ENCODE assay signal across 13 mouse cellular contexts in the genomic region with DNA sequence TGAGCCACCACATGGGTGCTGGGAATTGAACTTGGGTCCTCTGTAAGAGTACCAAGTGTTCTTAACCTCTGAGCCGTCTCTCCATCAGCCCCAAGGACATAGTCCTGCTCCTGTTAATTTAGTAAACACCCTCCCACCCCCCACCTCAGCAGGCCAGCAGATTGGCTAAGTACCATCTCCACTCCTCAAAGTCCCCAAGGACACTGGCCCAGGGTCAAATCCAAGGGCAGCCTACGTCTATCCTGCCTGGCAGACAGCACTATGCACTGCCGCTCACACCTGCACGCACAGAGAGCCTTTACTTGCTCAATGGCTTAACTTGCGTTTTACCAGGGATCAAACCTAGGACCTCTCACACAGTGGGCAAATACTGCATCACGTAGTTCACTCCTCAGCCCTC. TPM values are rescaled to one million over a fixed set of nuclear protein-coding genes. Genes with fewer than 3 reads are reported as not detected.
"Had no signal": no experiment of that assay in that cellular context is flagged by ENCODE, and none has a peak within 500 bp of the region (broad histone marks: within the 10 kb centered on the region; RNA-seq: fewer than 3 reads in every experiment).

No protein-coding gene starts in this region.

- H3K27me3 ChIP-seq: limb, embryonic 12.5 days; liver, embryonic 13.5 days; lung, embryonic 15.5 days; midbrain, embryonic 12.5 days had no signal

- H3K27ac ChIP-seq: kidney, postnatal 0 days; layer of hippocampus, adult 2 months; limb, embryonic 12.5 days; liver, embryonic 13.5 days; lung, embryonic 15.5 days; midbrain, embryonic 12.5 days had no signal

- H3K36me3 ChIP-seq: limb, embryonic 12.5 days; liver, embryonic 13.5 days; lung, embryonic 15.5 days; midbrain, embryonic 12.5 days had no signal

- H3K9me3 ChIP-seq: limb, embryonic 12.5 days; liver, embryonic 13.5 days; lung, embryonic 15.5 days; midbrain, embryonic 12.5 days had no signal

- H3K9ac ChIP-seq: limb, embryonic 12.5 days; liver, embryonic 13.5 days; liver, postnatal 0 days; lung, embryonic 15.5 days; midbrain, embryonic 12.5 days had no signal

- H3K4me2 ChIP-seq: limb, embryonic 12.5 days; liver, embryonic 13.5 days; lung, embryonic 15.5 days; midbrain, embryonic 12.5 days had no signal

- ATAC-seq: liver, postnatal 0 days had no signal

- DNase-seq: kidney, adult 18-20 months; kidney, postnatal 4 days; liver; liver, embryonic 13.5 days; liver, postnatal 0 days; lung, postnatal 14 days; right cerebral cortex, postnatal 25 days had no signal

- H3K4me3 ChIP-seq: layer of hippocampus, adult 2 months; limb, embryonic 12.5 days; liver, embryonic 13.5 days; lung, embryonic 15.5 days; midbrain, embryonic 12.5 days had no signal

- H3K4me1 ChIP-seq: lung, embryonic 15.5 days had no signal

RNA-seq across cellular contexts. Expression of a gene that starts 46.7 kb away (rescaled TPM):
- total RNA-seq: megakaryocyte-erythroid progenitor cell, adult 5-6 weeks had no signal
